Mouse (Mus musculus) neural tube, embryonic 15.5 days (tissue): ENCODE data around the gene March4. TPM values are rescaled to one million over a fixed set of nuclear protein-coding genes. Genes with fewer than 3 reads are reported as not detected.

ENCODE experiments used
- ATAC-seq: fragments of 200-750 bp; cut with Nextera tagmentation; 2 replicates; pipeline ENCODE4 v1.8.0; 2017; ENCODE audit warnings: mild to moderate bottlenecking, moderate TSS enrichment, moderate library complexity; ENCODE audit not compliant: low FRiP score
- H3K27ac ChIP-seq: fragments of 300-500 bp; sonication (generic); replicated peaks from 2 replicates; pipeline ENCODE4 v1.5.1; 2015; ENCODE audit warnings: mild to moderate bottlenecking, inconsistent platforms
- H3K27me3 ChIP-seq: fragments of 300-500 bp; sonication (generic); replicated peaks from 2 replicates; pipeline ENCODE4 v1.6.1; 2015; ENCODE audit warnings: inconsistent platforms
- H3K36me3 ChIP-seq: fragments of 300-500 bp; sonication (generic); 2 replicates; pipeline ENCODE4 v1.6.1; 2015; ENCODE audit warnings: inconsistent platforms
- H3K4me1 ChIP-seq: fragments of 300-500 bp; sonication (generic); 2 replicates; pipeline ENCODE4 v1.6.1; 2015; ENCODE audit warnings: inconsistent platforms
- H3K4me2 ChIP-seq: fragments of 300-500 bp; sonication (generic); 2 replicates; pipeline ENCODE4 v1.6.1; 2015; ENCODE audit warnings: inconsistent platforms, mild to moderate bottlenecking, moderate library complexity
- H3K4me3 ChIP-seq: fragments of 300-500 bp; sonication (generic); replicated peaks from 2 replicates; pipeline ENCODE4 v1.5.1; 2015; ENCODE audit warnings: mild to moderate bottlenecking, inconsistent platforms
- H3K9ac ChIP-seq: fragments of 300-500 bp; sonication (generic); replicated peaks from 2 replicates; pipeline ENCODE4 v1.6.1; 2015; ENCODE audit warnings: mild to moderate bottlenecking, inconsistent platforms
- H3K9me3 ChIP-seq: fragments of 300-500 bp; sonication (generic); replicated peaks from 2 replicates; pipeline ENCODE4 v1.6.1; 2016; ENCODE audit warnings: inconsistent platforms
- WGBS: fragments of 180-500 bp; shearing (Covaris S2); methylation state at CpG from one replicate; pipeline ENCODE4 v1.1.7; 2015; ENCODE audit warnings: mixed read lengths; 5-methylcytosine and 5-hydroxymethylcytosine counted together
- polyA plus RNA-seq: library from polyadenylated mRNA; unstranded; fragments of >200 nt; fragmentation: Nextera tagmentation; extraction: Ambion mirVana; gene quantifications from 2 replicates; pipeline ENCODE4 v1.2.1, GENCODE M21; 2015

Gene March4
- polyA plus RNA-seq, 1 experiment from 2014 or later: 9.6 TPM

DNA sequence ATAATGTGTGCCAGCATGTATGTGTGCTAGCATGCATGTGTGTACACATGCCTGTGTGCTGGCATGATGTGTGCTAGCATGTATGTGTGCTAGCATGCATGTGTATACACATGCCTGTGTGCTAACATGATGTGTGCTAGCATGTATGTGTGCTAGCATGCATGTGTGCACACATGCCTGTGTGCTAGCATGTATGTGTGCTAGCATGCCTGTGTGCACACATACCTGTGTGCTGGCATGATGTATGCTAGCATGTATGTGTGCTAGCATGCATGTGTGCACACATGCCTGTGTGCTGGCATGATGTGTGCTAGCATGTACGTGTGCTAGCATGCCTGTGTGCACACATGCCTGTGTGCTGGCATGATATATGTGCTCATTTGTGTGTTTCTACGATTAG lies 67.7 kb downstream of the March4 start:
- H3K9ac ChIP-seq: no peak overlapping the region
- no peak for ATAC-seq
- H3K4me2 ChIP-seq: no peak overlapping the region
- H3K4me1 ChIP-seq: peaks cover 4% of the 10 kb centered on the region
- 0 out of 2 replicates have a peak, but pooled peaks cover 3% of the 10 kb centered on the region for H3K36me3 ChIP-seq
- no peak overlapping the region for H3K4me3 ChIP-seq
- H3K27ac ChIP-seq: peak overlapping the region; percentile 28; the same call in 1 of the 2 replicates
- H3K27me3 ChIP-seq: no peaks in the 10 kb centered on the region
- H3K9me3 ChIP-seq: no peaks in the 10 kb centered on the region
- 68% methylated on average over 2 of the region's 2 CpGs for WGBS

DNA sequence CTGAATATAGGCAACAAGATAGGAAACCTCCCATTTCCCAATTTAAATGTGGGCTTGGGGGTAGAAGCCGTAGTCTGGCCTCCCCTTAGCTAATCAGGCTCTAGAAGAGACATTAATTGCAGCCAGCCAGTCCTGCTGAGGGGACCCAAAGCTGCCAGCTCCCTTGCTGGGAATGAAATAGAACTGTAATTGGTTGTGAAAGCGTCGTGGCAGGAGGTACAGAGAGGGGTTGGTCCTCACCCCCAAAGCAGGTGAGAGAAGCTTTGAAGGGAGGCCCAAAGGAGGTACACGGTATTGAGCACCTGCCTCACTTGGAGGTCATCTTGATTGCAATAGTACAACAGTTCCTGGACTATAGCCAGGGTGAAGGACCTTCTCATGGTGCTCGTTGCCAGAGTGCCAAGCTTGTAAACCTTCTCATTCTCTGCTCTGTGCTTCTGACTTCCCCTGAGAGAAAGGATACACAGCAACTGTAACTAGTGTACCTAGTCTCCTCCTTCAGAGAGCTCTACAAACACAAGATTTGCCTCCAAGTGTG lies 68.2 kb downstream of the March4 start:
- H3K36me3 ChIP-seq: 0 out of 2 replicates have a peak, but pooled peaks cover 3% of the 10 kb centered on the region
- 0 out of 2 replicates have a peak overlapping the region, but pooled peaks have one; percentile 28 for H3K27ac ChIP-seq
- H3K9ac ChIP-seq: no peak overlapping the region
- no peaks in the 10 kb centered on the region for H3K9me3 ChIP-seq
- no peak for ATAC-seq
- H3K4me3 ChIP-seq: no peak overlapping the region
- H3K27me3 ChIP-seq: no peaks in the 10 kb centered on the region
- peaks cover 4% of the 10 kb centered on the region for H3K4me1 ChIP-seq
- H3K4me2 ChIP-seq: no peak overlapping the region
- WGBS: 39% methylated on average over 5 of the region's 5 CpGs

GRCm38 (mm10) chr1:72464926-72465583 lies 71.7 kb downstream of the March4 start:
- H3K9ac ChIP-seq: no peak overlapping the region
- H3K27ac ChIP-seq: peak overlapping the region; percentile 45; the same call in 1 of the 2 replicates
- no peaks in the 10 kb centered on the region for H3K9me3 ChIP-seq
- peak; percentile 40 for ATAC-seq
- 45% methylated on average over 12 of the region's 12 CpGs for WGBS
- no peak overlapping the region for H3K4me3 ChIP-seq
- H3K27me3 ChIP-seq: no peaks in the 10 kb centered on the region
- peaks cover 15% of the 10 kb centered on the region for H3K4me1 ChIP-seq
- H3K4me2 ChIP-seq: no peak overlapping the region
- H3K36me3 ChIP-seq: no peaks in the 10 kb centered on the region

GRCm38 (mm10) chr1:72462516-72462915 lies 74.2 kb downstream of the March4 start:
- no peaks in the 10 kb centered on the region for H3K36me3 ChIP-seq
- no peak overlapping the region for H3K9ac ChIP-seq
- H3K27ac ChIP-seq: no peak overlapping the region
- H3K4me1 ChIP-seq: peaks cover 17% of the 10 kb centered on the region
- no peaks in the 10 kb centered on the region for H3K27me3 ChIP-seq
- H3K9me3 ChIP-seq: no peaks in the 10 kb centered on the region
- no peak for ATAC-seq
- H3K4me2 ChIP-seq: no peak overlapping the region
- no peak overlapping the region for H3K4me3 ChIP-seq
- WGBS: 64% methylated on average over 6 of the region's 6 CpGs

DNA sequence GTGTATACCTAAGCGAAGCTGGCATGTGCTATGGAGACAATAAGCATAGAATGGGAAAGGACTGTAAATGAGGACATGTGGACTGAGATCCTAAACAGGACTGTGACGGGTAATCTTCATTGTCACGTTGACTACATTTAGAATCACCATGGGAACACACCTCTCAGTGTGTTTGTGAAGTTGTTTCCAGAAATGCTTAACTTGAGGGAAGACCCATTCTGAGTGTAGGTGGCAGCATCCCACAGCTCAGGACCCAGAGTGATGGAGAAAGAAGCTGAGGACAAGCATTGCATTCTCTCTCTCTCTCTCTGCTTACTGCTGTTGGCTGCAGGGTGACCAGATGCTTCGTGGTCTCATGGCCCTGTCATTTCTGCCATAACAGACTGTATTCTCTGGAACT lies 79.1 kb downstream of the March4 start:
- Histone ChIP-seq H3K27me3 (no peaks in the 10 kb centered on the region), H3K9me3 (no peaks in the 10 kb centered on the region), H3K4me2 (no peak overlapping the region), H3K27ac (no peak overlapping the region), H3K36me3 (no peaks in the 10 kb centered on the region), H3K4me3 (no peak overlapping the region), H3K4me1 (peaks cover 38% of the 10 kb centered on the region), H3K9ac (no peak overlapping the region)
- ATAC-seq: no peak
- 70% methylated on average over 4 of the region's 4 CpGs for WGBS

GRCm38 (mm10) chr1:72455923-72456322 lies 80.8 kb downstream of the March4 start:
- H3K9ac ChIP-seq: no peak overlapping the region
- no peaks in the 10 kb centered on the region for H3K36me3 ChIP-seq
- H3K27ac ChIP-seq: peak overlapping the region; percentile 73
- H3K4me1 ChIP-seq: peaks cover 31% of the 10 kb centered on the region
- H3K4me2 ChIP-seq: no peak overlapping the region
- no peaks in the 10 kb centered on the region for H3K27me3 ChIP-seq
- H3K9me3 ChIP-seq: no peaks in the 10 kb centered on the region
- WGBS: 40% methylated on average over 4 of the region's 4 CpGs
- peak; percentile 52 for ATAC-seq
- H3K4me3 ChIP-seq: no peak overlapping the region

- 42% methylated on average over 6 of the region's 6 CpGs for WGBS
- Histone ChIP-seq H3K36me3 (no peaks in the 10 kb centered on the region), H3K27ac (peak overlapping the region; percentile 76), H3K4me1 (peaks cover 31% of the 10 kb centered on the region), H3K4me3 (no peak overlapping the region), H3K9me3 (no peaks in the 10 kb centered on the region), H3K4me2 (no peak overlapping the region), H3K9ac (no peak overlapping the region), H3K27me3 (no peaks in the 10 kb centered on the region)
- ATAC-seq: peak; percentile 61
Measured at GRCm38 (mm10) chr1:72454733-72455201, 82.0 kb downstream of the March4 start.

DNA sequence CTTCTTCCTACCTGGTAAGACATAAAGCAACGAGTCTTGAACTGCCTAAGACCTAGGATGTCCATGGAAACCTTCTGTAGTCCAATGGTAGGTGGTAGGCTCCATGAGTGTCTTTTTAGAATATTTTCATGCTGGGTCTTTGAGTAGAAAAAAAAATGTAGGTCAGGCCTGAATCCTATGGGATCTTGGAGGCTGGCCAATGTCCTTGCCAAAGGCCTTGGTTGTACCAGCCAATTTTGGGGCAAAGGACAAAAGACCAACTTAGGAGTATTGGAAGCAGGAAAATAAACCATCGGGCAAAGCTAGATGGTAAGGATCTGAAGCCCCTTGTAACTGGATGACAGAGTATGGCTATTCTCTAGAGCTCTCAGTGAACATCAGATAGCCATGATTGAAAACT lies 83.9 kb downstream of the March4 start:
- no peak for ATAC-seq
- Histone ChIP-seq H3K4me1 (peaks cover 31% of the 10 kb centered on the region), H3K4me2 (no peak overlapping the region), H3K36me3 (no peaks in the 10 kb centered on the region), H3K9ac (no peak overlapping the region), H3K27ac (no peak overlapping the region), H3K27me3 (no peaks in the 10 kb centered on the region), H3K9me3 (no peaks in the 10 kb centered on the region), H3K4me3 (no peak overlapping the region)
- 86% methylated on average over 2 of the region's 2 CpGs for WGBS

DNA sequence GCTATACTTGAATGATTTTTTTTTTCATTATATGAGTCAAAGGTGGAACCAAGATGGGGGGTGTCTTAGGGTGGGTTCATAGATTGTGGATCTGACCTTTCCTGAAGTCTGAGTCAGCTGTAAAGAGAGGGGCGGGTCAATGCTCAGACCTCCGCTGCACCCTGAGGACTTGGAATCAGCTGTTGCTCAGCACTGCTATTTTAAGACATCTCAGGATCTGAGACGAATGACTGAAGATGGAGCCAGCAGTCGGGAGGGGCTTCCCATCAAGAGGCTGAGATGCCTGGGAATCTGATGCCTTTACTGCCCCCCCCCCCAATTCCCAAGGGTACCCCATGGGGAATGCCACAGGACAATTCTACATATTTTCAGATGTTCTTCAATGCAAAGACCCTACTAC lies 85.9 kb downstream of the March4 start:
- H3K9ac ChIP-seq: no peak overlapping the region
- 71% methylated on average over 4 of the region's 4 CpGs for whole genome bisulfite sequencing
- no peak overlapping the region for H3K27ac ChIP-seq
- H3K4me2 ChIP-seq: no peak overlapping the region
- no peaks in the 10 kb centered on the region for H3K9me3 ChIP-seq
- H3K4me3 ChIP-seq: no peak overlapping the region
- H3K36me3 ChIP-seq: peaks cover 4% of the 10 kb centered on the region
- no peak for ATAC-seq
- H3K4me1 ChIP-seq: peaks cover 12% of the 10 kb centered on the region
- no peaks in the 10 kb centered on the region for H3K27me3 ChIP-seq

GRCm38 (mm10) chr1:72449752-72450151 lies 87.0 kb downstream of the March4 start:
- 88% methylated on average over 3 of the region's 3 CpGs for WGBS

DNA sequence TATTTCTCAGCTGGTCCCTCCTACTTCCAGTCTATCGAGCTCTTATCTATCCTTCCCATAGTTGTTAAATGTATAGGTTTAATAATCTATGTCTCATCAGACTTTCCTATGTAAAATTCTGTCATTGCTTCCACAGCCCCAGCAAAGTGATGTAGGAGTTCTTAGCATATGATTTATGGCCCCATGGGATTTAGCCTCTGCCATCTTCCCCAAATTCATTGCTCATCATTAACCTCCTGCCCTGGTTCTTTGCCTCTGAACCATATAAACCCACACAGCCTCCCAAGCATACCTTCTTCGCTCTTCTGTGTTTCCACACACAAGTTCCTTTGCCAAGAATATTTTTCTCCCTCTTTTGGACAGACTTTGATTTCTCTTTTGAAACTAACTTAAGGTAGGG lies 94.0 kb downstream of the March4 start:
- Histone ChIP-seq H3K36me3 (peaks cover 8% of the 10 kb centered on the region), H3K4me2 (no peak overlapping the region), H3K4me1 (0 out of 2 replicates have a peak, but pooled peaks cover 4% of the 10 kb centered on the region), H3K9me3 (no peaks in the 10 kb centered on the region), H3K27me3 (no peaks in the 10 kb centered on the region), H3K27ac (no peak overlapping the region), H3K4me3 (no peak overlapping the region), H3K9ac (no peak overlapping the region)
- WGBS: 87% methylated on average over 2 of the region's 2 CpGs
- no peak for ATAC-seq

More at GRCm38 (mm10) chr1:72449752-72450151, 87.0 kb downstream of the March4 start:
- H3K4me1 ChIP-seq: peaks cover 4% of the 10 kb centered on the region
- no peak overlapping the region for H3K9ac ChIP-seq
- H3K36me3 ChIP-seq: peaks cover 8% of the 10 kb centered on the region
- H3K4me3 ChIP-seq: no peak overlapping the region
- H3K27me3 ChIP-seq: no peaks in the 10 kb centered on the region
- H3K27ac ChIP-seq: no peak overlapping the region
- no peak overlapping the region for H3K4me2 ChIP-seq
- no peak for ATAC-seq
- no peaks in the 10 kb centered on the region for H3K9me3 ChIP-seq

DNA sequence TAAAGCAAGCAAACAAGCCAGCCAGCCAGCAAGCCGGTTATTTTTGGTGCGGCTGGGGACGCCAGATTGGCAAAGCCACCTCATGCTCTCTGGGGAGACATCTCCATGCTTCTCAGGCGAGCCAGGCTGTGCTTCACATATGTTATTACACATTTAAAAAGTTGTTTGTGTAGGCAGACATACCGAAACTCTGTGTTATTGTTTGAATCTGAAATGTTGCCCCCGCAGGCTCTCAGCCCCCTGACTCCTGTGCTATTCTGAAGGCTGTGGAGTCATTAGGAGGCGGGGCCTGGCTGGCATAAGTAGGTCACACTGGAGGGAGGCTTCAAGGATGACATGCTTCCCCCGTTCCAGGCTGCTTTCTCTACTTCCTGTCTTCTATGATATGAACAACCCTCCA lies 97.6 kb downstream of the March4 start:
- Histone ChIP-seq H3K27ac (0 out of 2 replicates have a peak overlapping the region, but pooled peaks have one; percentile 14), H3K9me3 (no peaks in the 10 kb centered on the region), H3K27me3 (no peaks in the 10 kb centered on the region), H3K4me1 (0 out of 2 replicates have a peak, but pooled peaks cover 4% of the 10 kb centered on the region), H3K36me3 (no peaks in the 10 kb centered on the region), H3K9ac (no peak overlapping the region), H3K4me3 (no peak overlapping the region), H3K4me2 (no peak overlapping the region)
- WGBS: 41% methylated on average over 8 of the region's 8 CpGs
- ATAC-seq: peak; percentile 66; the same call in 1 of the 2 replicates
